Mouse (Mus musculus): ENCODE data around the gene Cracr2b. TPM values are rescaled to one million over a fixed set of nuclear protein-coding genes. Genes with fewer than 3 reads are reported as not detected.

Gene Cracr2b
- polyA plus RNA-seq, 1 experiment from 2014 or later, result 7.7 TPM

- Histone ChIP-seq H3K4me1 (replicated peaks) (no peaks in the 10 kb centered on the region), H3K36me3 (peaks cover 49% of the 10 kb centered on the region), H3K4me3 (replicated peaks) (no peak overlapping the region), H3K9me3 (no peaks in the 10 kb centered on the region), H3K9ac (replicated peaks) (no peak overlapping the region), H3K27ac (no peak overlapping the region), H3K4me2 (no peak overlapping the region), H3K27me3 (no peaks in the 10 kb centered on the region)
- 92% methylated on average over 4 of the region's 4 CpGs for WGBS
- ATAC-seq (ENCODE audit: insufficient number of reproducible peaks, insufficient read depth, low FRiP score, low TSS enrichment, low read depth), result no peak
Measured at GRCm38 (mm10) chr7:141495940-141496339, 35.0 kb downstream of the Cracr2b start.

- Histone ChIP-seq H3K4me1 (replicated peaks) (no peaks in the 10 kb centered on the region), H3K9ac (replicated peaks) (no peak overlapping the region), H3K27me3 (no peaks in the 10 kb centered on the region), H3K4me3 (replicated peaks) (no peak overlapping the region), H3K27ac (no peak overlapping the region), H3K4me2 (no peak overlapping the region), H3K9me3 (no peaks in the 10 kb centered on the region), H3K36me3 (peaks cover 34% of the 10 kb centered on the region)
- ATAC-seq (ENCODE audit: insufficient number of reproducible peaks, insufficient read depth, low FRiP score, low TSS enrichment, low read depth), result no peak
- WGBS, result 89% methylated on average over 3 of the region's 3 CpGs
Measured at GRCm38 (mm10) chr7:141497600-141497999, 36.7 kb downstream of the Cracr2b start.

- Histone ChIP-seq H3K4me3 (replicated peaks) (no peak overlapping the region), H3K4me1 (replicated peaks) (no peaks in the 10 kb centered on the region), H3K27me3 (no peaks in the 10 kb centered on the region), H3K36me3 (peaks cover 11% of the 10 kb centered on the region), H3K4me2 (no peak overlapping the region), H3K9ac (replicated peaks) (no peak overlapping the region), H3K27ac (no peak overlapping the region), H3K9me3 (no peaks in the 10 kb centered on the region)
- 86% methylated on average over 7 of the region's 7 CpGs for WGBS
- no peak for ATAC-seq (ENCODE audit: insufficient number of reproducible peaks, insufficient read depth, low FRiP score, low TSS enrichment, low read depth)
Measured at GRCm38 (mm10) chr7:141501820-141502555, 41.1 kb downstream of the Cracr2b start.

- Histone ChIP-seq H3K4me2 (no peak overlapping the region), H3K9ac (replicated peaks) (no peak overlapping the region), H3K27me3 (no peaks in the 10 kb centered on the region), H3K4me1 (replicated peaks) (no peaks in the 10 kb centered on the region), H3K4me3 (replicated peaks) (no peak overlapping the region), H3K27ac (no peak overlapping the region), H3K9me3 (no peaks in the 10 kb centered on the region), H3K36me3 (peaks cover 15% of the 10 kb centered on the region)
- no peak for ATAC-seq (ENCODE audit: insufficient number of reproducible peaks, insufficient read depth, low FRiP score, low TSS enrichment, low read depth)
- WGBS, result 86% methylated on average over 5 of the region's 5 CpGs
Measured at GRCm38 (mm10) chr7:141502556-141502905, 41.6 kb downstream of the Cracr2b start.

GRCm38 (mm10) chr7:141506278-141506677, 45.4 kb downstream of the Cracr2b start:
- WGBS, result 83% methylated on average over 2 of the region's 2 CpGs
- Histone ChIP-seq H3K27me3 (no peaks in the 10 kb centered on the region), H3K4me2 (no peak overlapping the region), H3K9me3 (no peaks in the 10 kb centered on the region), H3K36me3 (peaks cover 12% of the 10 kb centered on the region), H3K4me1 (replicated peaks) (no peaks in the 10 kb centered on the region), H3K9ac (replicated peaks) (no peak overlapping the region), H3K4me3 (replicated peaks) (no peak overlapping the region), H3K27ac (no peak overlapping the region)
- ATAC-seq (ENCODE audit: insufficient number of reproducible peaks, insufficient read depth, low FRiP score, low TSS enrichment, low read depth), result no peak

GRCm38 (mm10) chr7:141508160-141508559, 47.3 kb downstream of the Cracr2b start:
- Histone ChIP-seq H3K4me3 (replicated peaks) (no peak overlapping the region), H3K9ac (replicated peaks) (0 out of 2 replicates have a peak overlapping the region, but pooled peaks have one; percentile 13), H3K4me2 (no peak overlapping the region), H3K27me3 (no peaks in the 10 kb centered on the region), H3K36me3 (peaks cover 13% of the 10 kb centered on the region), H3K4me1 (replicated peaks) (no peaks in the 10 kb centered on the region), H3K27ac (peak overlapping the region; percentile 62), H3K9me3 (no peaks in the 10 kb centered on the region)
- ATAC-seq (ENCODE audit: insufficient number of reproducible peaks, insufficient read depth, low FRiP score, low TSS enrichment, low read depth), result no peak

GRCm38 (mm10) chr7:141510196-141510595, 49.3 kb downstream of the Cracr2b start:
- Histone ChIP-seq H3K4me2 (no peak overlapping the region), H3K9me3 (no peaks in the 10 kb centered on the region), H3K4me3 (replicated peaks) (no peak overlapping the region), H3K36me3 (peaks cover 27% of the 10 kb centered on the region), H3K9ac (replicated peaks) (no peak overlapping the region), H3K27me3 (no peaks in the 10 kb centered on the region), H3K27ac (no peak overlapping the region), H3K4me1 (replicated peaks) (no peaks in the 10 kb centered on the region)
- no peak for ATAC-seq (ENCODE audit: insufficient number of reproducible peaks, insufficient read depth, low FRiP score, low TSS enrichment, low read depth)
- WGBS, result 90% methylated on average over 5 of the region's 5 CpGs

- no peak overlapping the region for H3K4me2 ChIP-seq
- no peak for ATAC-seq (ENCODE audit: insufficient number of reproducible peaks, insufficient read depth, low FRiP score, low TSS enrichment, low read depth)
- no peak overlapping the region for H3K4me3 ChIP-seq (replicated peaks)
- 66% methylated on average over 8 of the region's 8 CpGs for WGBS
- H3K36me3 ChIP-seq, result peaks cover 32% of the 10 kb centered on the region
- no peaks in the 10 kb centered on the region for H3K27me3 ChIP-seq
- H3K9me3 ChIP-seq, result no peaks in the 10 kb centered on the region
- no peak overlapping the region for H3K27ac ChIP-seq
- H3K9ac ChIP-seq (replicated peaks), result no peak overlapping the region
- no peaks in the 10 kb centered on the region for H3K4me1 ChIP-seq (replicated peaks)
Measured at GRCm38 (mm10) chr7:141510681-141511191, 49.8 kb downstream of the Cracr2b start.

Other genes starting within 250 kb of the Cracr2b start
- gene Lmntd2, start 247.0 kb upstream of the Cracr2b start, polyA plus RNA-seq (2016; fragmentation: Nextera tagmentation; extraction: Ambion mirVana), result 4.2 and 5.2 TPM in 2 replicates
- 39.1 and 43.7 TPM in 2 replicates for gene Rassf7, start 245.2 kb upstream of the Cracr2b start, polyA plus RNA-seq (2016; fragmentation: Nextera tagmentation; extraction: Ambion mirVana)
- gene Phrf1, start 232.3 kb upstream of the Cracr2b start, polyA plus RNA-seq (2016; fragmentation: Nextera tagmentation; extraction: Ambion mirVana), result 95.8 and 102 TPM in 2 replicates
- 0.51 and 1.0 TPM in 2 replicates for gene Irf7, start 194.6 kb upstream of the Cracr2b start, polyA plus RNA-seq (2016; fragmentation: Nextera tagmentation; extraction: Ambion mirVana)
- gene Cdhr5, start 184.3 kb upstream of the Cracr2b start, polyA plus RNA-seq (2016; fragmentation: Nextera tagmentation; extraction: Ambion mirVana), result not detected in 2 replicates
- gene Sct, start 182.0 kb upstream of the Cracr2b start, polyA plus RNA-seq (2016; fragmentation: Nextera tagmentation; extraction: Ambion mirVana), result 10.5 and 11.4 TPM in 2 replicates
- gene Drd4, start 169.1 kb upstream of the Cracr2b start, polyA plus RNA-seq (2016; fragmentation: Nextera tagmentation; extraction: Ambion mirVana), result 1.6 TPM in 2 replicates
- gene Deaf1, start 133.4 kb upstream of the Cracr2b start, polyA plus RNA-seq (2016; fragmentation: Nextera tagmentation; extraction: Ambion mirVana), result 61.8 and 66.5 TPM in 2 replicates
- gene Tmem80, start 133.4 kb upstream of the Cracr2b start, polyA plus RNA-seq (2016; fragmentation: Nextera tagmentation; extraction: Ambion mirVana), result 50.7 and 52.0 TPM in 2 replicates
- gene Eps8l2, start 122.2 kb upstream of the Cracr2b start, polyA plus RNA-seq (2016; fragmentation: Nextera tagmentation; extraction: Ambion mirVana), result 5.1 and 6.3 TPM in 2 replicates
- gene Taldo1, start 68.9 kb upstream of the Cracr2b start, polyA plus RNA-seq (2016; fragmentation: Nextera tagmentation; extraction: Ambion mirVana), result 299 and 318 TPM in 2 replicates
- gene Gatd1, start 47.0 kb upstream of the Cracr2b start, polyA plus RNA-seq (2016; fragmentation: Nextera tagmentation; extraction: Ambion mirVana), result 60.6 and 63.8 TPM in 2 replicates
- gene Cend1, start 31.6 kb upstream of the Cracr2b start, polyA plus RNA-seq (2016; fragmentation: Nextera tagmentation; extraction: Ambion mirVana), result 5.6 and 6.3 TPM in 2 replicates
- 33.1 and 38.3 TPM in 2 replicates for gene Slc25a22, start 23.2 kb upstream of the Cracr2b start, polyA plus RNA-seq (2016; fragmentation: Nextera tagmentation; extraction: Ambion mirVana)
- 16.4 and 19.2 TPM in 2 replicates for gene Pidd1, start 17.1 kb upstream of the Cracr2b start, polyA plus RNA-seq (2016; fragmentation: Nextera tagmentation; extraction: Ambion mirVana)
- gene Rplp2, start 13.7 kb upstream of the Cracr2b start, polyA plus RNA-seq (2016; fragmentation: Nextera tagmentation; extraction: Ambion mirVana), result 1,204 and 1,293 TPM in 2 replicates
- gene Pnpla2, start 5.9 kb upstream of the Cracr2b start, polyA plus RNA-seq (2016; fragmentation: Nextera tagmentation; extraction: Ambion mirVana), result 13.7 and 14.9 TPM in 2 replicates
- gene Cd151, start 6.3 kb downstream of the Cracr2b start, polyA plus RNA-seq (2016; fragmentation: Nextera tagmentation; extraction: Ambion mirVana), result 11.3 and 13.5 TPM in 2 replicates
- 65.7 and 67.3 TPM in 2 replicates for gene Polr2l, start 14.0 kb downstream of the Cracr2b start, polyA plus RNA-seq (2016; fragmentation: Nextera tagmentation; extraction: Ambion mirVana)
- gene Tspan4, start 14.1 kb downstream of the Cracr2b start, polyA plus RNA-seq (2016; fragmentation: Nextera tagmentation; extraction: Ambion mirVana), result 24.8 and 33.0 TPM in 2 replicates
- 27.5 and 28.0 TPM in 2 replicates for gene Chid1, start 78.8 kb downstream of the Cracr2b start, polyA plus RNA-seq (2016; fragmentation: Nextera tagmentation; extraction: Ambion mirVana)
- 93.3 and 94.1 TPM in 2 replicates for gene Ap2a2, start 101.1 kb downstream of the Cracr2b start, polyA plus RNA-seq (2016; fragmentation: Nextera tagmentation; extraction: Ambion mirVana)
- gene Muc6, start 194.2 kb downstream of the Cracr2b start, polyA plus RNA-seq (2016; fragmentation: Nextera tagmentation; extraction: Ambion mirVana), result 0.18 TPM in 2 replicates
- 0.60 and 0.61 TPM in 2 replicates for gene Muc2, start 229.2 kb downstream of the Cracr2b start, polyA plus RNA-seq (2016; fragmentation: Nextera tagmentation; extraction: Ambion mirVana)

Measured in limb, embryonic 12.5 days (tissue).